Mouse (Mus musculus) WW6 (cell line): Measurements from ENCODE around the gene Alkbh5.
"Not testable (repeated sequence)": the region's sequence is repeated elsewhere in the genome, so short reads cannot be mapped to it uniquely, and the experiment has no call there.

ENCODE experiments used
- DNase-seq: peaks from one replicate; pipeline ENCODE4 v3.0.0-alpha.2; 2013; ENCODE audit warnings: low read depth, low spot score

The Alkbh5 gene

DNA sequence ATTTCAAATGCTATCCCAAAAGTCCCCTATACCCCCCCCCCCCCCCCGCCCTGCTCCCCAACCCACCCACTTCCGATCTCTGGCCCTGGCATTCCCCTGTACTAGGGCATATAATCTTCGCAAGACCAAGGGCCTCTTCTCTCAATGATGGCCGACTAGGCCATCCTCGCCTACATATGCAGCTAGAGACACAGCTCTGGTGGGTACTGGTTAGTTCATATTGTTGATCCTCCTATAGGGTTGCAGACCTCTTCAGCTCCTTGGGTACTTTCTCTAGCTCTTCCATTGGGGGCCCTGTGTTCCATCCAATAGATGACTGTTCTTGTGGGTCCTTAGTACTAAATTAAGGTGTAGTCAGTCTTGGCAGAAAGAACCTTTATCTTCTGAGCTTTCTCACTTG, 7.0 kb downstream of the Alkbh5 start:
- DNase-seq: not testable (repeated sequence)

DNA sequence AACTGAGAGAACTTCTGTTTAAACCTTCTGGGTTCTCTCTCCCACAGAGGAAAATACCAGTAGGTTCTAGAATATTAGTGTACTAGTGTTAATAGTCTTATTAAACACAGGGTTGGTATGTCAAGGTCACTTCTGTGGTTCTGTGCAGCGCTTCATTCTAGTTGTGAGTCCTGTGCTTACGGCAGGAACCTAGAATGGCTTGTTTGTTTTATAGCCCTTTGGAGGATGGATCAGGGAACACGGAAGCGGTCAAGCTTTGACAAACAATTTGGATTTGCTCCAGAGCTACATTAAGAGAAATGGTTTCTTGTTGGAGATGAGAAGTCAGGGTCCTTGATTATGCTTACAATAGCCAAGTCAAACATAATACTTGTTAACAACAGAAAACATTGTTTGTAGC, 9.3 kb downstream of the Alkbh5 start:
- no peak for DNase-seq

DNA sequence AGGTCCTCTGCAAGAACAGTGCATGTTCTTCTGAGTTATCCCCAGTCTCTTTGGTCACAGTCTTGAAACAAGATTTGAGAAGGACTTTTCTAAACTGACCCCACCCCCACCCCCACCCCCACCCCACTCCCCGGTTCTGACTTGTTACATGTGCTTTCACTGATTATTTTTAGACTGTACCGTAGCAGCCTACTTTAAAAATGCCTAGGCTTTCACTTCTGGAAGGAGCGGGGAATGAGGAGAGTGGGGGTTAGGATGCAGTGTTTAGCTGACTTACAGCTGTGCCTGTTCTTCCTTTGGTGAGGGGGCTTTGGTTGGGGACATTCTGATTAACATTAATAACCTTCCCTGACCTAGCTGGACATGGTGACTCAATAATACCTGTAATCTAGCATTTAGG, 11.9 kb downstream of the Alkbh5 start:
- no peak for DNase-seq

DNA sequence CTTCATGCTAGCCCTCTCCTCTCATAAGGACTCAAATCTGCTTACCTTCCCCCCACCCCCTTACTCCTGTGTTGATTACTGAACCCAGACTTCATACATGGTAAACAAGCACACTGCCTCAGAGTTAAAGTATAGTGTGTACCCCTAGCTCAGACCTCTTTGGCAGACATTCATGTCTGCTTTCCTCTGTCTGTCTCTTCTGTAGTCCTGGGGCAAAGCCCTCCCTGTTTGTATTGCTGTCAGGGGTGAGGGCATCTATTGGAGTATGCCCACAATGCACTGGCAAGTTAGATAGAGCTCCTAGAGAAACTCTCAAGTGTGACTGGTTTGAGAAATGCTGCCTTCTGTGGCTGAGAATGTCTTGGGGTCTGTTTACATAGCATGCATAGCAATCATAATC, 16.9 kb downstream of the Alkbh5 start:
- no peak for DNase-seq

DNA sequence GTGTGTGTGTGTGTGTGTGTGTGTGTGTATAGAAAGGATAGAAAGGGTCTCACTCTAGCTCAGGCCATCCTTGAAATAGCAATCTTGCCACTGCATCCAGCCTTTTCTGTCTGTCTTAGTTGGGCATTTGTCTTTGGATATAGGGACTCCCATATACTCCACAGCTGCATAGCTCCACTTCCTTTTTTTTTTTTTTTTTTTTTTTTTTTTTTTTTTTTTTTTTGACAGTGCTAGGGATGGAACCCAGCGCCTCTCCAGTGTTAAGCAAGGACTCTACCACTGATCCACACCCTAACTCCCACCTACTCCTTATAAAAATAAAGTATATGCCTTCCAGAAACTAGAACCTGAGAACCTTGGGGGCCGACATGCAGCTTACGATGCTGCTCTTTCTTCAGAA, 21.5 kb downstream of the Alkbh5 start:
- no peak for DNase-seq

DNA sequence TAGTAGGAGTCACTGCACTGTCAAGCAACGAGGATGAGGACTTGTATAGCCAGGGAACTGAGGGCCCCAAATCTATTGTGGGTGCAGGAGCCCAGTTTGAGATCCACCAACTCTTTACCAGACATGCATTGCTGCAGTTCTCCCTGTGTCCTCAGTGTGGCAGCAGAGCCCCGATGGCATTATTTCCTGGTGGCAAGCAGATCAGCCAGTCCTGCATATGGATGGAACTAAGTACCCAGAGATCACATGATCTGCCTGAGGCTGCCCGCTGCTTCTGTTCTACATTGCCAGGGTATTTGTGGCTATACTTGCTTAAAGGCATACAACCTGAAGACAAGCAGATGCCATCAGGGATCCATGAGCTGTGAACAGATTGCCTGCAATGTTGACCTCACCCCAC, 23.2 kb downstream of the Alkbh5 start:
- DNase-seq: no peak

DNA sequence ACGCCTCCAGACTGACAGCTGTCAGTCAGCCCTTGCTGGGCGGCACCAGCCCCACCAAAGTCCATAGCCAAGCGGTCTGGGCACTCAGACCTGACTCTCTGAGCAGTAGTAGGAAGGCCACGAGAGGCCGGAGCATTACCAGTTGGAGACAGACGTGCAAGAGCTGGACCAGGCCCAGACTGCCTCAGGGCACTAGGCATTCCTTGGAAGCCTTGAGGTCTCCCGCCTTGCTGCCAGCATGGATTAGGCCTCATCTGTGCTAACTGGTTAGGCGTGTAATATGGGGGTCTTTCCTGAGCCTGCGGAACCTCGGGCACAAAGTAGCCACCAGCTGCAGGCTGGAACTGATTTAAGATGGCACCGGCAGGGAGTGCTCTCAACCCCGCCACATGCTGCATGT, 37.8 kb downstream of the Alkbh5 start:
- not testable (repeated sequence) for DNase-seq
